Mouse (Mus musculus): ENCODE measurements around the gene Gm20388.

DNA sequence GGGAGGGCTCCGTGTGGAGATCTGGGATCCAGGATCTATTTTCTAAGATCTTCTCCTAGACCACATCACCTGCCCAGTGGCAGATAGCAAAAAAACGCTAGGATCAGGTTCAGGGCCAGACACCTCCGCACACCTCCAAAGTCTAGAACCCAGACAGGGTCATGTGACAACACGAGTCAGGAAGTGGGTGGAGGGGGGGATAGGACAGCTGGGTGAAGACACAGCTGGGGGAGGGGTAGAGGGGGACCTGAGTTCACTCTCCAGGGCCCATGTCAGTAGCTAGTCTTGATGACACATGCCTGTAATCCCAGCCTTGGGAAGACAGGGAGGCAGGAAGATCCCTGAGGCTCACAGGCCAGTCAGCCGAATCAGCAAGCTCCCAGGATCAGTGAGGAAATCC, 1114.8 kb downstream of the Gm20388 start:
- no peak for TF ChIP-seq CTCF (IDR thresholded peaks at IDR 0.05; ENCODE audit: control insufficient read depth, insufficient read depth, low read length)
- no peak for TF ChIP-seq POLR2A (IDR thresholded peaks at IDR 0.05; ENCODE audit: borderline replicate concordance, control insufficient read depth, low read depth, low read length)

All from bone marrow, adult 2 months (tissue).